Mouse (Mus musculus) retina, postnatal 1 day (tissue): ENCODE results near the gene Pld5.
"Not testable (repeated sequence)": the region's sequence is repeated elsewhere in the genome, so short reads cannot be mapped to it uniquely, and the experiment has no call there.

Source experiments
- DNase-seq: peaks from one replicate; pipeline ENCODE4 v3.0.0-alpha.2; 2012

Pld5 gene

GRCm38 (mm10) chr1:176036028-176036427 lies 239.1 kb downstream of the Pld5 start:
- no peak for DNase-seq

- DNase-seq = no peak
Measured at GRCm38 (mm10) chr1:176034699-176035098, 240.4 kb downstream of the Pld5 start.

- no peak for DNase-seq
Measured at GRCm38 (mm10) chr1:176033698-176034097, 241.4 kb downstream of the Pld5 start.

- DNase-seq = no peak
Measured at GRCm38 (mm10) chr1:176029063-176029462, 246.0 kb downstream of the Pld5 start.

- DNase-seq = no peak
Measured at GRCm38 (mm10) chr1:176028397-176028796, 246.7 kb downstream of the Pld5 start.

- DNase-seq = no peak
Measured at GRCm38 (mm10) chr1:176024501-176024900, 250.6 kb downstream of the Pld5 start.

- DNase-seq = no peak
Measured at GRCm38 (mm10) chr1:176018523-176018922, 256.6 kb downstream of the Pld5 start.

- no peak for DNase-seq
Measured at GRCm38 (mm10) chr1:176016076-176016475, 259.0 kb downstream of the Pld5 start.

- DNase-seq = no peak
Measured at GRCm38 (mm10) chr1:176013497-176014268, 261.4 kb downstream of the Pld5 start.

- DNase-seq = no peak
Measured at GRCm38 (mm10) chr1:176011535-176011934, 263.6 kb downstream of the Pld5 start.

GRCm38 (mm10) chr1:176011072-176011471 lies 264.0 kb downstream of the Pld5 start:
- no peak for DNase-seq

GRCm38 (mm10) chr1:176008411-176008810 lies 266.7 kb downstream of the Pld5 start:
- no peak for DNase-seq

- DNase-seq = no peak
Measured at GRCm38 (mm10) chr1:176000599-176000998, 274.5 kb downstream of the Pld5 start.

GRCm38 (mm10) chr1:175997076-175997651 lies 277.9 kb downstream of the Pld5 start:
- DNase-seq = peak; percentile 73

- no peak for DNase-seq
Measured at GRCm38 (mm10) chr1:175988912-175989311, 286.2 kb downstream of the Pld5 start.

- no peak for DNase-seq
Measured at GRCm38 (mm10) chr1:175988448-175988847, 286.7 kb downstream of the Pld5 start.

- not testable (repeated sequence) for DNase-seq
Measured at GRCm38 (mm10) chr1:175979014-175979413, 296.1 kb downstream of the Pld5 start, which contains the start of gene Rbm8a2. Rbm8a2 (minus strand) TSS chr1:175979114.

- no peak for DNase-seq
Measured at GRCm38 (mm10) chr1:175970710-175971109, 304.4 kb downstream of the Pld5 start.

GRCm38 (mm10) chr1:175967004-175967745 lies 307.9 kb downstream of the Pld5 start:
- no peak for DNase-seq

- DNase-seq = no peak
Measured at GRCm38 (mm10) chr1:175961786-175962185, 313.3 kb downstream of the Pld5 start.

- DNase-seq = no peak
Measured at GRCm38 (mm10) chr1:175950851-175951250, 324.3 kb downstream of the Pld5 start.

- no peak for DNase-seq
Measured at GRCm38 (mm10) chr1:175950421-175950820, 324.7 kb downstream of the Pld5 start.

GRCm38 (mm10) chr1:175946718-175947315 lies 328.3 kb downstream of the Pld5 start:
- peak; percentile 58 for DNase-seq
